Mouse (Mus musculus): Measurements from ENCODE around the gene Lrmda.
"Not testable (repeated sequence)": the region's sequence is repeated elsewhere in the genome, so short reads cannot be mapped to it uniquely, and the experiment has no call there.

Gene Lrmda

DNA sequence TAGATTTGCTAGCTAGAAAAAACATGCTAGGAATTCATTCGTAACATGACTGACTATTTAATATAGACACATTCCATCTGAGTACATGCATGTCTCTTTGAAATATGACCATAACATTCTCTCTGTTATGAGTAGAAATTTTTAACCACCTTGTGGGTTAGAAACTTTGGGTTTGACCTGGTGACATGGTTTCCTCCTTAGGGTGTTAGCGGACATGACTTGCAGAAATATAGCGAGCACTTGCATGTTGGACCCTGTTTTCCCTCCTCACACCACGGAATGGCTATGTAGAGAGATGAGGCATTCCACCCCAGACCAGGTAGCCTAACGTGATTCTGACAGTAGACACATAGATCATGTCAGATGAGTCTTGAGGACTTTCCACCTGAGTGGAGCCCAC lies 735.1 kb downstream of the Lrmda start:
- DNase-seq (ENCODE audit: extremely low spot score, low read depth, low spot score): no peak

GRCm38 (mm10) chr14:22757493-22757892 lies 738.0 kb downstream of the Lrmda start:
- DNase-seq (ENCODE audit: extremely low spot score, low read depth, low spot score): no peak

- no peak for DNase-seq (ENCODE audit: extremely low spot score, low read depth, low spot score)
Measured at GRCm38 (mm10) chr14:22759216-22759615, 739.7 kb downstream of the Lrmda start.

- DNase-seq (ENCODE audit: extremely low spot score, low read depth, low spot score): no peak
Measured at GRCm38 (mm10) chr14:22759673-22760072, 740.2 kb downstream of the Lrmda start.

- no peak for DNase-seq (ENCODE audit: extremely low spot score, low read depth, low spot score)
Measured at GRCm38 (mm10) chr14:22760241-22761039, 740.9 kb downstream of the Lrmda start.

DNA sequence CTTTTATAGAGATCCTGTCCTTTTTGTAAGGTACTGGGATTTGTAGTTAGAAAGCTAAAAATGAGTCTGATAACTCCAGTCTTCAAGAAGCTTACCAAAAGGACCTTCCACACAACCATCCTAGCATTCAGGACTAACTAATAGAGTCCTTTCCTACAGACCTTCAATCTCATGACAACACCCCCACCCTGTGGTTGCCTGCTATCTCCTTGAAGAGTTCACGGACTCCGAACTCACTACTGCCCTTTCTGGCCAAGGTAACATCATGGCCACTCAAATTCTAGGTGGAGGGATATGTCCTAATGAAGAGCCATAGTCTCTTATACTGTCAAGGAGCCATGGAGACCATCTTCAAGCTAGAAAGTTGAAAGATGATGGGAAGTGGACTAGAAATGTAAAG lies 762.2 kb downstream of the Lrmda start:
- no peak for DNase-seq (ENCODE audit: extremely low spot score, low read depth, low spot score)

DNA sequence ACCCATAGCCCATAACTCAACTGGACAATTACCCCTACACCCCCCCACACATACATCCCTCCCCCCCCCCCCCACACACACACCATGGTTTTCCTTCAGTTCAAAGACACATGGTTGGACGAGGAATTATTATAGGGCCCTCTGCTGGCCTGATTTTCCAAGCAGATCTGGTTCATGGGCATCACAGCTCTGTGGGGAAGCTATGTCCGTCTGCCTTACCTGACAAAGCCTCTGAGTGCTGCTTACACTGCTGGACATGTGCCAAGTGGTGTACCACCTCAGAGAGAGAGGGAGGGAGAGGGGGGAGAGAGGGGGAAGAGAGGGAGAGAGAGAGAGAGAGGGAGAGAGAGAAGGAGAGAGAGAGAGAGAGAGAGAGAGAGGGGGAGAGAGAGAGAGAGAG lies 762.9 kb downstream of the Lrmda start:
- DNase-seq (ENCODE audit: extremely low spot score, low read depth, low spot score): no peak

DNA sequence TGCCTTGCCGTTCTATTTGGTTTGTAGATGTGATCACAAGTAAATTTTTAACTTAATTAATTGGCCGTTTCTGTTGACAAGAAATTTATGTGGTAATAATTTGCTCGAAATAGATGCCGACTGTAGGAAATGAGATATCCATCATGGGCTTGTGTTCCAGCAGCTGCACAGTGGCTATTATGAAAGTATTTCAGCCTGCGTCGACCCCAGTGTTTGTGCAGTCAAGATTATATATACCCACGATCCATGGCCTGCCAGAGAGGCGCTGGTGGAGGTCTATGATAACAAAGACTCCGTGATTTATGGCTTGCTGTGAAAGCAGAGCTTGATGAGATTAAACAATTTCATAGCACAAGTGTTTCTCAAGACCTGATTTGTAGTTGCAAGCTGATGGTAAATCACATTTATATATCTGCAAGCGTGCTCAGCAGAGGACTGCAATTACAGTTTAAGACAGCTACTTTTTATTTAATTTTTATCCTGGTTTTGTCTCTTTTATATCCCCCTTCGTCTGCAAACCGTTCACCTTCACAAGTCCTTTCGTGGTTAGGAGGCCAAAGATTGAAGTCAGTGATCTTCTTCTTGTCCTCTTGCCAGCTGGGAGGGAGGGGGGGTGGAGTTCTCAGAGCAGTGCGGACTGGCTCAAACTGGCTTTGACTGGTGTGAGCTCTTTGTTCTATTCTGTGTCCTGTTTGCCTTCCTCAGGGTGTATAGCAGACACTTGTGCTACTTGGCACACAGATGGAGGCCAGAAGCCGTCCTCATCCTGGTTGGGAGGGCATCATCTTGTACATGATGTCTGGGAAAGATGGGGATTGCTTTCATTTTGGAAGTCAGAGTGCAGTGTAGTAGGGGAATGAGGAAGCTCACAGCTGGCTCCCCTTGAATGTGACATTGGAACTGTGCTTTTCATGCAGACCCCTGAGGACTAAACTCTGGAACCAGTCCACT lies 764.0 kb downstream of the Lrmda start:
- DNase-seq (ENCODE audit: extremely low spot score, low read depth, low spot score): no peak

DNA sequence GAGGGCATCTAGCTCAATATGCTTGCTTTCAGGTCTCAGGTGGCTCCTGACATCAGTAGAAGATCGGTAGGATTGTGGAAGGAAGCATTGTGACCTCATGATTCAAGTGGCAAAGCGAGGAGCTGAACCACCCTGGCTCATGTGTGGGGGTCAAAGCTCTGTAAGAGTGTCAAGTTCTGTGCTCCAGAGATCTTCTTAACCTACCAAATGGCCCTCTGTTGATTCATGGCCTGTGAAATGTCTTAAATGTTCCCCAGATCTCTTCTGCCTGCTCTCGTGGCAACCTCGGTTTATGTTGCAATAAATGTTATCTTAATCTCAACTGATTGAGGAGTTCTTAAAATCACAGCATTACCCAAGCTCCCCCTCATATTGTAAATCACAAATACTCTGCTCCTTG lies 780.5 kb downstream of the Lrmda start:
- DNase-seq (ENCODE audit: extremely low spot score, low read depth, low spot score): no peak

DNA sequence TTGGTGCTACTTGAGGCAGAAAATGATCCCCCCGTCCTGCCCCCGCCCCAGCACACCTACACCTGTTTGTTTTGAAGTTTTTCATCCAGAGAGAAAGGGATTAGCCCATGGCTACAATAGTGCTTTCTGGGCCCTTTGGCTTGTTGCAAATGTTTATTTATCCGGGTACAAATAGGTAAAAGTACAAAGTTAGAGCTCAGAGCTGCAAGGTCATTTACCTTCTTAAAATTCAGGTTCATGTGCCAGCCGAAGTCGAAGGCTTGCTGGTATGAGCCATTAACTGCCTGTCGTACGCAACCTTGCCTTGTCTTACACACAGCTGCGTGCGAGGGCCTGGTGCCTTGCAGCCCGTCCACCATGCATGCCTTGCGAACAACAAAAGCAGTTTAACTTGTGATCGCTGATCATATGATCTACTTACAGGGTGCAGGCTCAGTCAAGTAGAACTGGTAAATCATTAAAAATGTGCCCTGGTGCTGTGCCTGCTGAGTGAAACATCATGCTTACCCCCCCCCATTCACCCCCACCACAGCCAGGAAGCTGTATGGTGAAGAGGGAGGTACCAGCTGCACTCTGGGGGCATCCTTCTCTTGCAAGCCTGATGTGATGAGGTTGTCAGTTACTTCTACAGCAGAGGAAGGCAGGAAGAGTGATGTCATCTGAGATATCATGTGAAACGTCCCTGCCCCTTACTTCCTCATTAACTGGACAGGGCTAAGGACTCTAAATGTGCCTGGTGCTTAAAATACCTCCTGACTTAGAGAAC lies 781.5 kb downstream of the Lrmda start:
- no peak for DNase-seq (ENCODE audit: extremely low spot score, low read depth, low spot score)

- not testable (repeated sequence) for DNase-seq (ENCODE audit: extremely low spot score, low read depth, low spot score)
Measured at GRCm38 (mm10) chr14:22801714-22802113, 782.2 kb downstream of the Lrmda start.

- no peak for DNase-seq (ENCODE audit: extremely low spot score, low read depth, low spot score)
Measured at GRCm38 (mm10) chr14:22807324-22807723, 787.8 kb downstream of the Lrmda start.

DNA sequence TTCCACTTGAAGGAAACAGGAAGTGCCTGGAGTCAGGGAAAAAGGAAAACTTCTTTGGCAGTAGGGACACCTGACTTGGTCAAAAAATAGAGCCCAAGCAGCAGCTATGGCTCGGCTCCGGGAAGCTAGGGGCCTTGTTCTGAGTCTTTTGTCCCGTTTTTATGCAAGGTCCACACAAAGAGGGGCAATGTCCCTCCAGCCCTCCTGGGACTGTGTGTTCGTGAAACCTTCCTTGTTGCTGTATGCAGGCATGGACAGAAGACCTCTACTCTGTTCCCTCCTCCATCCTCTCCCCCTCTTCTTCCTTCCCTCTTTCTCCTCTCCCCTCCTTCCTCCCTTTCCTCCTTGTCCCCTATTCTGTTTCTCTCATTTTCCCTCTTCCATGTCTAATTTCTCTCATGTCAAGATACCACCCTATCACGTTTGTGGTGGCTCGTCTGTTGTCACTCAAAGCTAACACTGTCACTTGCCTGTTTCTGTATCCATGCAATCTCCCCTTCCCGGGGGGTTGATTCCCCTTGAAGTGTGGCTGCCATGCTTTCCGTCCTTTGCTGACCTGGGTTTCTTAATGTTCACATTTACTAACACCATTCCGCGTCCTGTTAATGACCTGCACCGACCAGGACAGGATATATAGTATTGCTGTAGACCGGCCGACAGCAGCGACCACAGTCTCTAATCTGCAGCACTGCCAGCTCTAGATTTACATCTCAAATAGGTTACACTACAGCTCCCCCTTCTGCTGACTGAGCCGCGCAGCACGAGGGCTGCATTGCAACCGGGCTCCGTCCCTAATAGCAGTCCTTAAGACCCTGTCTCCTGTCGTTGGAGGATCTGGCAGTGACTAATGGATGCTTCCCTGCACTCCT lies 788.4 kb downstream of the Lrmda start:
- DNase-seq (ENCODE audit: extremely low spot score, low read depth, low spot score): no peak

DNA sequence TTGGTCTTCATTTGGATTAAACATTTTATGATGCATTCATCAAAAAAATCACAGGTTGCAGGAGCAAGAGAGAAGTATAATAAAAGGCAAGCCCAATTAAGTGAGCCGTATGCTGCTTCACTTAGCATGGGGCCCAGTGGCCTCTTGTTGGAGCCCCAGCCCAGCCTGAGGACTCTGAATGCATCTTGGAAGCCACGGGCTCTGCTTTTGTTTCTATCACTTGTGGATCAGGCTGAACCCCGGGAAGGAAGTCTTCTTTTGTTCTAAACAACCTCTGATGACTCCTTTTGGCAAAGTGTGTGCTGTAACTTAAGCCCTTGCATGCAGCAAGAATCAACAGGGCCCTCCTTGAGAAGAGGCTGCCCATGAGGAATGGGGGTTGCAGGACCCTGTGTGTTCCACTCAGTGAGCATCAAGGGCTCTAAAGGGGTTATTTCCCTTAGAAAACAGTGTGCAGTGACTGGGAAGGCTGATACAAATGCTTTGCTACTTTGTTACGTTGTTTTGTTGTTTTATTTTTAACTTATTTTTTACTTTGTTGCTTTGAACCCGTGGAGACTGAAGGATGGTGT lies 789.2 kb downstream of the Lrmda start:
- DNase-seq (ENCODE audit: extremely low spot score, low read depth, low spot score): no peak

DNA sequence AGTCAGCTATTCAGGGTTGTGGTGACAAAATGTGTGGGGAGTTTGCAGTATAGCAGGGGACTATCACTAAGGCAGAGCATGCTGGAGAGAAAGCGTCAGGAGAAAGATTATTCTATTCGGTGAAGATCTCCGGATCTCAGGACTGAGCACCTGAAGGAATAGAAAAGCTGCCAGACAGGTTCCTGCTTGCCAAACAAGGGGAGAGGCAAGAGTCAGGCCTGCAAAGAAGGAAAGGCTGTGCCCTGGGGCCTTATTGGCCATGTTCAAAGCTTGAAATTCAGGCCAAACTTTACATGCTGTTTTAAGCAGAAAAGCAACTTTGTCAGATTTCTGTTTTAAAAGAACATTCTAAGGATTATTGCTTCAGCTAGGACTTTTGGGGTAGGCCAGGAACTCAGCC lies 789.7 kb downstream of the Lrmda start:
- DNase-seq (ENCODE audit: extremely low spot score, low read depth, low spot score): no peak

DNA sequence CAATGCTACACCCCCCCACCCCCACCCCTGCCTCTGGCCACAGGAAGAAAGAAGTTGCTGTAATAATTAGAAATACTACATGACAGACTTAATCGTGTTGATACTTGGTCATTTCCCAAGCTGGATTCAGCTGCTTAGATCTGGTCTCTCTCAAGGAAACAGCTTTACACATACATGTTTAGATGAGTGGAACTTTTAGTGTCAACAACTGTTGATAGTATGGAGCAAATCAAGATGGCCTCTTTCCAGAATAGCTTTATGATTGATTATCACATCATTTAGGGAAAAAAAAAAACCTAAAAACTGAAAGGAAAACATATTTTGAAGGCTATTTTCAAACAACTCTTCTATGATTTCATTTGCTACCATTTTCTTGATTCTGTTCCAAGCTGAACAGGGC lies 791.0 kb downstream of the Lrmda start:
- DNase-seq (ENCODE audit: extremely low spot score, low read depth, low spot score): no peak

DNA sequence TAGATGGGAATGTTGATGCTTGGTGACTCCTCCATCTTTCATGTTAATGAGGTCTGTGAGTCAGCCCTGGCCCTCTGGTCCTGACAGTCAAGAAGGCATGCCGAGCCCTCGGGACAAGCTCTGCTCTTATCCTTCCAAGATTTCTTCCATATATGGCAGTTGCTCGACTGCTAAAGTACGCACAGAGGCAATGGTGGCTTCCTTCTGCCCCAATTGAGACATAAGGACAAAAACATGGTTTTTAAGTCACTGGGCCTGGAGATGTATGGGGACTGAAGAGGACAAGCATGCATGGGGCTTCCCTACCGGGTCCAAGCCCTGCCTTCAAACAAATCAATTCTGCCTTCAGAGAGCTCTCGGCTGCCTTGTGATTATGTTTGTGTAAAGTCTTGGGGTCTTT lies 793.3 kb downstream of the Lrmda start:
- DNase-seq (ENCODE audit: extremely low spot score, low read depth, low spot score): no peak

DNA sequence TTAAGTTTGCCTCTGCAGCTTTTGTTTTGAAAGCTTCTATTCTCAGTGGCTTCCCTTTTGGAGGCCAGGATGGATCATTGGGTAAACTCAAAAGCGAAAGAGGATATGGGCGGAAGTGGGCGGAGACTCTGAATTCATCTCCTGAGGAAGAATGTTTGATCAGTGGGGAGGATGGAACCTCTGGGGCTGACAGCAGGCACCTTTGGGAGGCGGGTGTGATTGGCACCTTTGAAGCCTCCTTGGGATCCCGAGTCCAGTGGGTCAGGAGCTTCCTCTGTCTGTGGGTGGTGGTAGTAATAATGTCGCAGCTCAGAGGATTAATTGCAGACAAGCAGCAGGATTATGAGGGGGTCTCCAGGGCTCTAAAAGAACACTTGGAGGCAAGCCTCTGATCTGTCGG lies 793.9 kb downstream of the Lrmda start:
- no peak for DNase-seq (ENCODE audit: extremely low spot score, low read depth, low spot score)

DNA sequence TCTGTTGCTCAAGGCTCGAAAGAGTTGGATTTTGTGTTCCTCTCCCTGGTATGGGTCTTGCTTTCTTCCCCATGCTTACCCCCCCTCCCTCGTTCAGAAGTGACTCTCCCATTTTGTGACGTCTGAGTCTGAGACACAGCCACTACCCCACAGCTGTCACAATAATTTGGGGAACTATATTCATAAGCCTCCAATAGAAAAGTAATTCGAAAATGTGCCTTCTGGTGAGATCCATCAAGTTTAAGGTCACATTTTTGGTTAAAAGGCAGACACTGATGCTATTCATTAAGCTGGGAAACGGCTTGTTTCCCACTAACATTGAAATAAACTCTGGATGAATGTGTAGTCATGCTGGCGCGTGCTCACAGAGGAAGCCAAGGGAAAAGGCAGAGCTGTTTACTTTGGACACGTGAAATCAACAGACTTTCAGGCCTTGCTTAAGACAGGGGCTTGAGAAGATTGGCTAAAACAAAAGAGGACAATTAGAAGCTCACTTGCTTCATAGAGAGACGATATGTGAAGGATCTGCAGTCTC lies 795.4 kb downstream of the Lrmda start:
- DNase-seq (ENCODE audit: extremely low spot score, low read depth, low spot score): no peak

Data from hindlimb bud, embryonic 11.5 days (tissue).